In genomic region chr13:51088207-51088606, GRCm38 (mm10) we compare ENCODE assay signal across 24 mouse cellular contexts.
"Had no signal": no experiment of that assay in that cellular context is flagged by ENCODE, and none has a peak within 500 bp of the region (broad histone marks: within the 10 kb centered on the region; RNA-seq: fewer than 3 reads in every experiment).

No protein-coding gene starts in this region.

- DNase-seq: gastrocnemius, postnatal 14 days; gastrocnemius, postnatal 36 days; heart, adult 11 months; heart, adult 2 months; heart, postnatal 14 days; heart, postnatal 36 days; kidney, adult 11 months; kidney, adult 2 months; kidney, adult 9 months; kidney, postnatal 14 days; kidney, postnatal 36 days; layer of hippocampus, adult 9-11 months; liver, embryonic 13.5 days had no signal

- H3K9me3 ChIP-seq: heart, embryonic 13.5 days; heart, embryonic 15.5 days; hindbrain, embryonic 15.5 days; kidney, embryonic 15.5 days; limb, embryonic 15.5 days; liver, embryonic 13.5 days had no signal

- H3K36me3 ChIP-seq: heart, embryonic 13.5 days; heart, embryonic 15.5 days; hindbrain, embryonic 13.5 days; hindbrain, embryonic 15.5 days; kidney, embryonic 15.5 days; limb, embryonic 13.5 days; limb, embryonic 15.5 days; liver, embryonic 13.5 days had no signal

- H3K9ac ChIP-seq: heart, embryonic 13.5 days; heart, embryonic 15.5 days; hindbrain, embryonic 13.5 days; hindbrain, embryonic 15.5 days; kidney, embryonic 15.5 days; limb, embryonic 13.5 days; limb, embryonic 15.5 days; liver, embryonic 13.5 days had no signal

- H3K27ac ChIP-seq: heart, adult 2 months; heart, embryonic 13.5 days; heart, embryonic 15.5 days; hindbrain, embryonic 13.5 days; hindbrain, embryonic 15.5 days; hindbrain, postnatal 0 days; kidney, embryonic 15.5 days; kidney, postnatal 0 days; left cerebral cortex, adult 2 months; limb, embryonic 13.5 days; limb, embryonic 15.5 days; liver, embryonic 13.5 days had no signal

- H3K4me1 ChIP-seq: heart, embryonic 13.5 days; heart, embryonic 15.5 days; hindbrain, embryonic 13.5 days; hindbrain, embryonic 15.5 days; kidney, embryonic 15.5 days; limb, embryonic 13.5 days; liver, embryonic 13.5 days had no signal

- H3K27me3 ChIP-seq: heart, embryonic 13.5 days; heart, embryonic 15.5 days; hindbrain, embryonic 13.5 days; hindbrain, embryonic 15.5 days; kidney, embryonic 15.5 days; limb, embryonic 13.5 days; limb, embryonic 15.5 days; liver, embryonic 13.5 days had no signal

- ATAC-seq: hindbrain, postnatal 0 days; intestine, embryonic 16.5 days had no signal

- H3K4me3 ChIP-seq: heart, adult 2 months; heart, embryonic 13.5 days; heart, embryonic 15.5 days; hindbrain, embryonic 13.5 days; hindbrain, embryonic 15.5 days; kidney, embryonic 15.5 days; left cerebral cortex, adult 2 months; limb, embryonic 13.5 days; limb, embryonic 15.5 days; liver, embryonic 13.5 days had no signal
